Mouse (Mus musculus) liver, adult 2 months (tissue): ENCODE results near the gene Rpa2. TPM values are rescaled to one million over a fixed set of nuclear protein-coding genes. Genes with fewer than 3 reads are reported as not detected.

Experiments used
- DNase-seq: peaks from one replicate; pipeline ENCODE4 v3.0.0-alpha.2; 2011; ENCODE audit warnings: low read depth, low spot score; ENCODE audit errors: extremely low read depth
- H3K27ac ChIP-seq: fragments of 200-500 bp; replicated peaks from 2 replicates; pipeline ENCODE4 v1.5.1; 2012; ENCODE audit warnings: low read depth, mild to moderate bottlenecking, control low read depth, inconsistent platforms, low read length; ENCODE audit not compliant: insufficient read depth
- H3K27me3 ChIP-seq: fragments of 200-500 bp; 2 replicates; pipeline ENCODE4 v1.6.1; 2012; ENCODE audit warnings: mild to moderate bottlenecking, moderate library complexity, low read length, inconsistent platforms; ENCODE audit not compliant: control insufficient read depth, insufficient read depth
- H3K36me3 ChIP-seq: fragments of 200-500 bp; 2 replicates; pipeline ENCODE4 v1.6.1; 2012; ENCODE audit warnings: low read length, inconsistent platforms; ENCODE audit not compliant: control insufficient read depth, insufficient read depth
- H3K4me1 ChIP-seq: fragments of 200-500 bp; 2 replicates; pipeline ENCODE4 v1.6.1; 2011; ENCODE audit warnings: low read length; ENCODE audit not compliant: control insufficient read depth, insufficient read depth
- H3K4me3 ChIP-seq: fragments of 200-500 bp; 2 replicates; pipeline ENCODE4 v1.5.1; 2011; ENCODE audit warnings: low read depth, mild to moderate bottlenecking, control low read depth, low read length, moderate library complexity; ENCODE audit not compliant: insufficient read depth
- H3K79me2 ChIP-seq: fragments of 200-500 bp; 2 replicates; pipeline ENCODE4 v1.6.1; 2012; ENCODE audit warnings: inconsistent platforms, mild to moderate bottlenecking, low read length, moderate library complexity; ENCODE audit not compliant: control insufficient read depth, insufficient read depth
- H3K9ac ChIP-seq: fragments of 200-500 bp; 2 replicates; pipeline ENCODE4 v1.6.1; 2012; ENCODE audit warnings: low read depth, mild to moderate bottlenecking, control low read depth, inconsistent platforms, low read length
- CTCF ChIP-seq: fragments of 200-500 bp; IDR thresholded peaks from 2 replicates; pipeline ENCODE4 v1.5.1; 2011; ENCODE audit warnings: low read depth, low read length, control low read depth
- POLR2A ChIP-seq: fragments of 200-500 bp; IDR thresholded peaks from 2 replicates; pipeline ENCODE4 v1.6.1; 2011; ENCODE audit warnings: low read length, control low read depth; ENCODE audit not compliant: insufficient read depth; ENCODE audit errors: extremely low read depth
- WGBS: fragments of 180-500 bp; shearing (Covaris S2); methylation state at CpG from one replicate; pipeline ENCODE4 v1.1.7; 2018; 5-methylcytosine and 5-hydroxymethylcytosine counted together
- polyA plus RNA-seq: library from polyadenylated mRNA; depleted of rRNA; stranded (reverse); fragments of >200 nt; gene quantifications from 2 replicates; pipeline ENCODE4 v1.2.3, GENCODE M21; 2012
- total RNA-seq: library from RNA; depleted of rRNA; stranded (reverse); fragments of >200 nt; gene quantifications from 2 replicates; pipeline ENCODE4 v1.2.3, GENCODE M21; 2014

The Rpa2 gene
- total and polyA plus RNA-seq, 2 experiments: 6.6 to 9.2 TPM

GRCm38 (mm10) chr4:132774905-132775304 is 6.8 kb downstream of the Rpa2 start:
- H3K4me3 ChIP-seq: no peak overlapping the region
- no peaks in the 10 kb centered on the region for H3K79me2 ChIP-seq
- peaks cover 22% of the 10 kb centered on the region; the same call in 1 of the 2 replicates for H3K36me3 ChIP-seq
- TF ChIP-seq POLR2A (no peak), CTCF (no peak)
- 84% methylated on average over 3 of the region's 3 CpGs for WGBS
- no peaks in the 10 kb centered on the region for H3K27me3 ChIP-seq
- no peak overlapping the region for H3K9ac ChIP-seq
- no peaks in the 10 kb centered on the region for H3K4me1 ChIP-seq
- DNase-seq: no peak
- no peak overlapping the region for H3K27ac ChIP-seq

GRCm38 (mm10) chr4:132776764-132777163 is 8.6 kb downstream of the Rpa2 start:
- 80% methylated on average over 5 of the region's 5 CpGs for WGBS
- Histone ChIP-seq H3K79me2 (no peaks in the 10 kb centered on the region), H3K4me1 (no peaks in the 10 kb centered on the region), H3K9ac (no peak overlapping the region), H3K27ac (no peak overlapping the region), H3K4me3 (no peak overlapping the region), H3K36me3 (peaks cover 22% of the 10 kb centered on the region; the same call in 1 of the 2 replicates), H3K27me3 (no peaks in the 10 kb centered on the region)
- TF ChIP-seq POLR2A (no peak), CTCF (peak; percentile 73)
- peak; percentile 24 for DNase-seq

DNA sequence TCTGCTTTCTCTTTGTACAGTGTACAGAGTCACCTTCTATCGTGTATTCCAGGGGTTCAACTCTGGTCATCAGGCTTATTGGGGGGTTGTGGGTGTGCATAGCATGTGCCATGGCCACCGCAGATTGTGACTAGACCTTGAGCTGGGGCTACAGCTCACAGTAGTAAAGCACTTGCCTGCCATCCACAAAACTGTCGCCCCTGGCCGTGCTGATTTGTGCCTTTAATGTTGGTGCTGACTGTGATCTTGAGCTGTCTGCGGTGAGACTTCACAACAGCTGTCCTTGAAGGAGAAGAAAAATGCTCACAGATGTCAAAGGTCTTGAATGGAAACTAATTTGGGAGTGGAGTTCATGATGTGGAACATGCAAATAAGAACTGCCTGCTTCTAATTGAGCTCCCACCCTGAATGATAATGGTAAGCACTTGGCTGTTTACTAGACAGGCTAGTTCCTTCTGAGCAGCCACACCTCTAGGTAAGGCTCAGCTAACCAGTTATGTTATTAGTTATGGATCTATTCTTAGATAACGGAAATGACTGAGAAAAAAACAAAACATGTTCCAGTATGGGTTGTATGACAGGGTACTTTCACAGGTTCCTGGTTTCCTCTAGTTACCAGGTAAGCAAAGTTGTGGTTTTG is 10.6 kb downstream of the Rpa2 start:
- no peak overlapping the region for H3K4me3 ChIP-seq
- no peak overlapping the region for H3K27ac ChIP-seq
- no peak overlapping the region for H3K9ac ChIP-seq
- H3K36me3 ChIP-seq: peaks cover 19% of the 10 kb centered on the region; the same call in 1 of the 2 replicates
- TF ChIP-seq CTCF (no peak), POLR2A (no peak)
- H3K4me1 ChIP-seq: no peaks in the 10 kb centered on the region
- no peak for DNase-seq
- WGBS: 92% methylated on average over 6 of the region's 6 CpGs
- no peaks in the 10 kb centered on the region for H3K27me3 ChIP-seq
- H3K79me2 ChIP-seq: no peaks in the 10 kb centered on the region

DNA sequence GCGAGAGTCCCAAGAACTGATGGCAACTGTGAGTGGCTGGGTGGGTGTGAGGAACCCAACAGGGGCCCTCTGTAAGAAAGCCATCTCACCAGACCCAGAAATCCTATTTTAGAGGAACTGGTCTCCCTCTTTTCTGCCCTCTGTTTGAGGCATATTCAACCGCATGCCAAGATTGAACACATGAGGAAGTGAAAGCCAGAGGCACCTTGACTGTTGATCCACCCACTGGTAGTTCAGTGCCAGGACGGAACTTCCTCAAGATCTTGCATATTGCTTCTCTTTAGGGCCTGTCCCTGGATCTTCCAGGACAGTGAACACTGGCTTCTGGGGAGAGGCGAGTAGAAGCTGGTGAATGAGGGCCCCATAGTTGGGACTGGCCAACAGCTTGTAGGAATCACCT is 12.2 kb downstream of the Rpa2 start:
- 88% methylated on average over 4 of the region's 4 CpGs for WGBS
- no peaks in the 10 kb centered on the region for H3K4me1 ChIP-seq
- no peak overlapping the region for H3K27ac ChIP-seq
- H3K79me2 ChIP-seq: no peaks in the 10 kb centered on the region
- H3K9ac ChIP-seq: no peak overlapping the region
- no peak for DNase-seq
- H3K27me3 ChIP-seq: no peaks in the 10 kb centered on the region
- H3K36me3 ChIP-seq: peaks cover 11% of the 10 kb centered on the region; the same call in 1 of the 2 replicates
- TF ChIP-seq CTCF (no peak), POLR2A (no peak)
- no peak overlapping the region for H3K4me3 ChIP-seq

DNA sequence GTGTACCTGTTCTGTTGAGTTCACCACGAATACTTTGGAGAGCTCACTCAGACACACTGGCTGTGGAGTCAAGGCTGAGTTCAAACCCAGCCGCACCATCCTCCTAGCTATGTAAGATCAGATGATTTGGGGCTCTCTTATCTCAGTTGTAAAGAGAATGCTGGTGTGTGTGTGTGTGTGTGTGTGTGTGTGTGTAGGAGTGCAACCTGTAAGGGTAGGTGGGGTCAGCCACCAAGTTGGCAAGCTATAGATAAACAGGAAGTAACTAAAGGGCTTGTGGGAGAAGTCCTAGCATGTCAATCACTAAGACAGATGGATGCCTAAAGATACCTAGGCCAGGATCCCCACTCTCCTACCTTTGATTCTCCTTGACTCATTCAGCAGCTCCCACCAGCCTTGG is 15.6 kb downstream of the Rpa2 start:
- no peak overlapping the region for H3K27ac ChIP-seq
- H3K4me3 ChIP-seq: no peak overlapping the region
- TF ChIP-seq CTCF: no peak
- TF ChIP-seq POLR2A: no peak
- 92% methylated on average over 2 of the region's 2 CpGs for WGBS
- H3K79me2 ChIP-seq: no peaks in the 10 kb centered on the region
- no peak overlapping the region for H3K9ac ChIP-seq
- no peaks in the 10 kb centered on the region for H3K27me3 ChIP-seq
- DNase-seq: no peak
- H3K36me3 ChIP-seq: no peaks in the 10 kb centered on the region
- no peaks in the 10 kb centered on the region for H3K4me1 ChIP-seq

DNA sequence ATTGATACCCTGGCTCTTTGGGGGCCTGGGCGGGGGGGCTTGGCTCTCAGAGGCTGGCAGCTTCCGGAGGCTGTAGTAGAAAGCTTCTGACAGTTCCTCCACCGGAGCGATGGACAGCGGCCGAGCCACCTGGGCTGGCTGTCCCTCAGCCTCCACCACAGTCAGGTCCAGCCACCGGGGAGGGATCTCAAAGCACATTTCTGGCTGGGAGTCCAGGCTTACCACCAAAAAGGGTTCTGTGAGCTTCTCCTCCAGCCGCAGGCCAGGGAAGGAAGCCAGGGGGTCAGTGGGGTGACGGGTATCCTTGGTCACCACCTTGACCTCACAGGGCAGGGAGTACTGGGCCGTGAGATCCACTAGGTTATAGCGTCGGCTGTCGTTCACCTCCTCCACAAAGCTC is 17.1 kb downstream of the Rpa2 start:
- TF ChIP-seq CTCF (no peak), POLR2A (no peak)
- Histone ChIP-seq H3K4me1 (no peaks in the 10 kb centered on the region), H3K27me3 (no peaks in the 10 kb centered on the region), H3K27ac (no peak overlapping the region), H3K9ac (no peak overlapping the region), H3K4me3 (no peak overlapping the region), H3K36me3 (no peaks in the 10 kb centered on the region), H3K79me2 (no peaks in the 10 kb centered on the region)
- DNase-seq: no peak
- 91% methylated on average over 13 of the region's 13 CpGs for WGBS
